Mouse (Mus musculus) heart, adult 18-20 months (tissue): Measurements from ENCODE around the gene Ppif. TPM values are rescaled to one million over a fixed set of nuclear protein-coding genes. Genes with fewer than 3 reads are reported as not detected.

Source experiments
- DNase-seq, 2 experiments: peaks; one replicate each; pipeline ENCODE4 v3.0.0; 2021 to 2022; ENCODE audit warnings: mixed read lengths in 1 of 2
- long read RNA-seq, 2 experiments: library from polyadenylated mRNA; stranded (forward); transcript quantifications; one replicate each; pipeline ENCODE4 v2.0.0; 2021
- total RNA-seq, 2 experiments: library from RNA; stranded (reverse); gene quantifications; 2 replicates each; pipeline ENCODE4 v1.2.3; 2021

The Ppif gene
- total RNA-seq: 100 to 1,000 TPM; 287 to 306 TPM
- long read RNA-seq, experiment 1, transcript Ppif-201 (6 exons, 1,549 nt): major isoform, 431 of 474 reads
- long read RNA-seq, experiment 1, partial matches to known transcripts: 17 of 474 reads
- long read RNA-seq, experiment 1, other reads (novel, unspliced or antisense): 26 of 474 reads
- long read RNA-seq, experiment 2, transcript Ppif-201 (6 exons, 1,549 nt): major isoform, 196 of 232 reads
- long read RNA-seq, experiment 2, partial matches to known transcripts: 26 of 232 reads
- long read RNA-seq, experiment 2, other reads (novel, unspliced or antisense): 10 of 232 reads

GRCm38 (mm10) chr14:25693888-25694568 is at the start of gene Ppif:
Gene Ppif, plus strand, starts transcription at chr14:25694154.
- peak; percentile 95 to 97 for DNase-seq

DNA sequence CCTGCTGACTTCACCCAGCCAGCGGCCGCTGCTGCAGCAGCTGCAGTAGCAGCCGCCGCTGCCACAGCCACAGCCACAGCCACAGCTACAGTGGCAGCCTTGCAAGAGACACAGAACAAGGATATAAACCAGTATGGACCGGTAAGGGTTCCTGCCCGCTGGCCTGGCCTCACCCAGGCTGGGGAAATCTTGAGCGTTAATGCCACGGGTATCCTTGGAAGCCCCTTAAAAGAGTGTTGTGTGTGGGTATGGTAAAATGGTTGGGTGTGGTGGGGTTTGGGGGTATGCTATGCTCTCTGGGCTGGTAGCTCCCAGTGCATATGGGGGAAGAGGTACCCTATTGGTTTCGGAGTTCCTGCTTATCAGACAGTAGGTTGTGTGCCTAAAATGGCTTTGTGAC is 48.2 kb upstream of the Ppif start:
- DNase-seq: peak in 1 of 2 experiments; percentile 32

DNA sequence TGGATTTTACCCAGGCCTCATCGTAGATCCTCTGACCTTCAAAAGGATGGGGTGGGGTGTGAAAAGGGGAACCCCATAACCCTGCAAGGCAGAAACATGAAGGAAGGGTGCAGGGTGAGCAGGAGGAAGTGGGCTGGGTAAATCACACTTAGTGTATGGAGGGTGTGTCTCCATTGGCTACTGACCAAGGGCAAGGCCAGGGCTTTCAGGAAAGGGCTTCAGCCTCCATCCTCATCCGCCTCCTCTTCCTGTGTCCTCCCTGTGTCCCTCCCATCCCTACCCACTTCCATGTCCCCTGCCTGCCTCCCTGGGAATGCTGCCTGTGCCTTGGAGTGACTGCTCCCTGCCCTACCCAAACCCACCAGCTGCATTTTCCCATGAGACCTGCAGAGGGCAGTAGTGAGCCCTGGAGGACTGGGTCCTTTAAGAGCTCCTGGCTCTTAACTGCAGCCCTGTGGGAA is 47.8 kb upstream of the Ppif start:
- DNase-seq: peak; percentile 86 to 88

- DNase-seq: no peak
Observed at GRCm38 (mm10) chr14:25651131-25651530, 42.8 kb upstream of the Ppif start.

DNA sequence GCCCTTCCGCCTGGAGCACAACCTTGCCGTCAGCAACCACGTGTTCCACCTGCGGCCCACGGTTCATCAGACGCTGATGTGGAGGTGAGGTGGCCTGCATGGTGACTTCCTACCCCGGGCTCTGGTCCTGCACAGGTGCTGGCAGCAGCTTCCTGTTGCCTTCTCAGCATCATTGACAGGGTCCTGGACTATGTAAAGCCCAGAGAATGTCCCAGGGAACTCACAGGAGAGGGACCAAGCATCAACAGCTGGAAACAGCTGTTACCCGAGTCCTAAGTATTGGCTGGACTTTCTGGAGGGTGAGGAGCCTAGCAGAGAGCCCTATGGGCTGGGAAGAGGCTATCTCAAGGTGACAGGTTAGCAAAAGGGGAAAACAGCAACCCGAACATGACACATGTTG is 42.0 kb upstream of the Ppif start:
- no peak for DNase-seq

GRCm38 (mm10) chr14:25654401-25655197 is 39.4 kb upstream of the Ppif start:
- no peak for DNase-seq

DNA sequence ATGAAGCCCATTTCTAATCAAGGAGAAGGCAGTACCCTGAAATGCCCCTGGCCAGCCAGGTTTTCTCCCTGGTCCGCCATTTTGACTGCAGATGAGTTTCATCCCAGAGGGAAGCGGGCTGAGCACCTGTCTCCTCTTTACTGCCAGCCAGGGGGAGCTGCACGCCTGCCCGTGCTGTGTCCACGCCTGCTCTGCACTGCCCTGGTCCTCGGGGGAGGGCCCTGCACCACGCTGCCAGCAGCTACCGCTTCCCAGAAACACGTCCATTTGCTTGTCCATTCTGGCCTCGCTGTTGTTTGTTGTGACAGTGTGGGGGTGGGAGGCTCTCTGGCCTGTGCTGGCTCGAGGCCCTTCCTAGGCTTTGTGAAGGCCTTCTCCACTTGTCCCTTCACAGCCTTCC is 33.3 kb upstream of the Ppif start:
- peak; percentile 51 to 71 for DNase-seq

DNA sequence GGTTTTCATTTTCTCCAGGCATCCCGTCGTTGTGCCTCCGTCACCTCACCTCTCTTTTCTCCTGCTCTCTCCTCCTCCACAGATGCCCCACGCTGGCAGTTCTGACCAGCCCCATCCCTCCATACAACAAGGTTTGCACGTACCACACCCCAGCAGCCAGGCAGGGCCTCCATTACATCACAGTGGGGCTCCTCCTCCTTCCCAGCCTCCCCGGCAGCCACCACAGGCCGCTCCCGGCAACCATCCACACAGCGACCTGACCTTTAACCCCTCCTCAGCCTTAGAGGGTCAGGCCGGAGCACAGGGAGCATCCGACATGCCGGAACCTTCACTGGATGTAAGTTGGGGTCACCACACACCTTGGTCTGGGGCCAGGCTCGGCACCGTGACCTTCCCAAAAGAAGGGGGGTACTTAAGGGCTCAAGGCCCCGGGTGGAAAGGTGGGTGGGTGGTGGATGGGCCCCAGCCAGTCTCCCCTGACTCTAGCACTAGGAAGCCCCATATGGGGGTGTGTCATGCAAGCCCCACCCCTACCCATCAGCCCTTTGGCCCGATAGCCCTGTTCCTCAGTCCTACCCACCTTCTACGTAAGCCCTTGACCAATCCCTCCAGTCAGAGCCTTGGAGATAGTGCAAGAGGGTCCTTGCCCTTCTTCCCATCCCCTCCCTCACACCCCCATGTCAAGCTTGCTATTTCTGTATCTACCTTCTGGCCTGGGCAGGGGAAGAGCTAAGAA is 32.6 kb upstream of the Ppif start:
- DNase-seq: no peak

GRCm38 (mm10) chr14:25663649-25664309 is 30.2 kb upstream of the Ppif start:
- DNase-seq: no peak

DNA sequence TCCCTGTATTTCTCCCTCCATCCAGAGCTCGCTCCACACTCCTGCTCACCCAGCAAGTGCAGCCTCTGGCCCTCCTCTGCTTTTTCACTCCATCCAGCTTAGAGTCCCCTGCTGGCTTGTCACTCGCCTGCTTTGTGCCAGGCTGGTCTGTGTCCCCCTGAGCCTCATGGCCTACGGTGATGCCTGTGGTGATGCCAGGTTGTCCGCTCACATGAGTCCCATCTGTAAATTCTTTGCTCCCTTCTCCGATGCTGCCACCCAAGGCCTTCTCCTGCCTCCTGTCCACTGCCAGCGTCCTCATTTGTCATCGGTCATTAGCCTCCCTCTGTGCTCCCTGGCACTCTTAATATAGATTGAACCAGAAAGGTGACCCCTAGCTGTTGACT is 29.7 kb upstream of the Ppif start:
- DNase-seq: peak; percentile 40 to 49

GRCm38 (mm10) chr14:25665314-25665970 is 28.5 kb upstream of the Ppif start:
- peak in 1 of 2 experiments; percentile 44 for DNase-seq

DNA sequence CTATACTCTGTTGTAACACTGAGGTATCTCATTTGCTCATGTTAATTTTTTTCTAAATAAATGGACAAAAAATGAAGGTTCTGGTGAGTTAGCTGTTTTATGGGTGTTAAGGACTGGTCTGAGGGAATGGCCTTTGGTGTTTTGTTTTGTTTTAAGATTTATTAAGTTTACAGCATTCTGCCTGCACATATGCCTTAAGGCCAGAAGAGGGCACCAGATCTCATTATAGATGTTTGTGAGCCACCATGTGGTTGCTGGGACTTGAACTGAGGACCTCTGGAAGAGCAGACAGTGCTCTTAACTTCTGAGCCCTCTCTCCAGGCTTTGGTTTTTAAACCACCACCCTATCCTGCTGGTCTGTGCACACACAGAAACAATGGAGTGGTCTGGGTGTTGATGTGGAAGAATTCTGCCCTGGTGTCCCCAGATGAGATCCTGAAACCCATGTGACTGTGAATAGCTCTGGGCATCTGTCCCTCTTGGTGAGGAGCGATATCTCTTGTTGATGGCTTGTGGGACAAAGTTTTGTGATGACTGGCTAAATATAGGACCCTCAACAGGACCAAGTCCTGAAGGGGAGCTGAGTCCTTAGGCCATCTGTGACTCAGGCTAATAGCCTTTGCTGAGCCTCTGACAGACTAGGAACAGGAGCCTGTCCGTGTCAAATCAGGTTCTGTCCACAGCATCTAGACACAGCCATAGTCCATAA is 27.1 kb upstream of the Ppif start:
- DNase-seq: peak; percentile 69 to 74

DNA sequence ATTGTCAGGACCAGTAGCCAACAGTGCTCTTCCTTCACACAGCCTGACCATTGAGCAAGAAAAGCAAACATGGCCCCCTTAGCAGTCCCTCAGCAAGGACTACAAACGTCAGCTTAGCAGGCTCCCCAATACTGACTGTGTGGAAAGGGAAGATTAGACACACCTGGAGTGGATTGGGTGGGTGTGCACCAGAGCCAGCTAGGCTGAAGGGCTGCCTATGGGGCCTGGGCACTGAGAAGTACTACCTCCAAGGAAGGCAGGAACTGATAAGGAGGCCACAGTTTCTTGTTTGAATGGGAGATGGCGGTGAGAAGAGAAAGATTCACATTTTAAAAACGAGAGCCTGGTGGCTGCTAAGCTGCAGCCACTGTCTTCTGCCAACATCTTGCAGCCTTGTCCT is 26.4 kb upstream of the Ppif start:
- DNase-seq: no peak

DNA sequence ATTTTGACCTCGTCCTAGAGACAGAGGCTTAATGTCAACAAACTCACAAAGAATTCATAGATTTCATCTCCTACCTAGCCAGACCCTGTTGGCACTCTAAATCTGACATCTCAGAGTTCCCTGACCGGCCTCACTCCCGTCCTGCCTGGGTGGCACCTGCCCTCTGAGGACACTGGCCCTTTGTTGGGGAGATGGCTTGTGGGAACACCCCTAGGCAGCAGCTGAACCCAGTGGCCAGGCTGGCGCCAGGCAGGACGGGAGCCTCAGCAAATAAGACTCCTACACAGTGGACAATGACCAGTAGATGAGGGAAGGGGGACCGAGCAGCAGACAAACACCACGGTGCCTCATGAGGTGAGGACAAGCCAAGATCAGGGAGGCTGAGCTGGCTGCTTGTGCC is 14.3 kb upstream of the Ppif start:
- no peak for DNase-seq

GRCm38 (mm10) chr14:25682020-25682419 is 11.9 kb upstream of the Ppif start:
- DNase-seq: no peak

DNA sequence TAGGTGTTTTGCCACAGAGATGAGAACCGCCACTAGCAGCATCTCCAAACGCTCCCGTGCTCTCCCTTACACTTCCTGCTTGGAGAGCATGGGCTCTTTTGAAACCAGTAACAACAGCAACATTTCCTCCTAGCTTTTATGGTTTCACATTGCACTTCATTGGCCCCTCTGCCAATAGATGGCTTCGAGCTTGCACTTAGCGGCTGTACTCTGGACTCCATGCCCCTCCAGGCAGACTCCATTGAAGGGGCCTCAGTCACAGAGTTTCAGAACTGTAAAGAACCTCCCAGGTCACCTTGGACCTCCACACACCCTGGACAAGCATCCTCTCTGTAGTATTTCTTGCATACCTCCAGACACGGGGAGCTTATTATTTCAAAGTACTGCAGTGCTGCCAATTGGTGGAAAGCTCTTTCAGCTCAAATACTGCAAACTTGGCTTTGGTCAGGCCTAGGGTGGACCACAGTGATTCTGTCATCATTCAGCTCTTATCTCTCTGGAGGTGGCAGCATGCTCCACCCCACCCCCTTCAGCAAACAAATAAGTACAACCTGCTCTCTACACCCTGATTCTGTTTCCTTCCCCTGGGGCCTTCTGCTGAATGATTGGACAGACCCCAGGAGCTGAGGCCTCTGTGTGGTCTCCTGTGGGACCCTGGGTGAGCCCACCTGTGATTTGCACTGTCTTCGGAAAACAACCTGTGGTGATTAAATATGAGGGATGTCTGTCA is 7.6 kb upstream of the Ppif start:
- DNase-seq: peak in 1 of 2 experiments; percentile 43

DNA sequence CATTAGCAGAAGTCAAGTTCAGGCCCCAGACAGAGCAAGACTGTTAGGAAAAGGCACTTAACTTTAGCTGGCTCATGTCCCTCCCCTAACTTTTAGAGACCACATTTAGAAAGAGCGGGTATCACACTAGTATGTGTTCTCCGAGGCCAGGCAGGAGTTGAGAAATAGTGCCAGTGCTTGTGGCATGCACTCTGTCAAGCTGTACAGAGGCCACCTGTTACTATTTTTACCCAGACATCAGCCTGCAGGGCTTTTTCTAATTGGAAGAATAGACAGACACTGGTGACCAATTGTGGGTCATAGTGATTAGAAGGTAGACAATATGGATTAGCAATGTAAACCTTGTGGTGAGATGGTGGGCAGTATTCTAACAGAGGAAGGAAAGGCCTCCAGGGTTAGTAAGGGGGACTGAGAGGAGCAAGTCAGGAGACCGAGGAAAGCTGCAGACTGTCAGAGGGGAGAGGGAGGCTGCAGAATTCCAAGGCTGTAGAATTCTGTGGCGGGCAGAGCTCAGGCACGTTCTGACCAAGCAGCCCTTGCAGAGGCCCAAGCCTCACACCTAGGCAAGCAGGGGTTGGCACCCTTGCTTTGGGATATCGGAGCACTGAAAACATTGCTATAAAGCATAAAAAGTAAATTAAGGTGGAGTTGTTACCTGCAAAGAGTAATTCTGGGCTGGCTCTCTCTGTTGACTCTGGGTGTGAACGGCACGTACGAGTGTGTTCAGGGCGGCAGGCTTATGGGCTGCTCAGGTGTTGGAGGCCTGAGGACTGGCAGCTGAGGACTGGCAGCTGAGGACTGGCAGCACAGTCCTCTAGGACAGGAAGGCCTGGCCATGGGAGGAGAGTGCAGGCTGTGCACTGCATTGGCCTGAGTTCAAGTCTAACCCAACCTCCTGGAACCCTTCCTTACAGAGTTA is 6.7 kb upstream of the Ppif start:
- peak; percentile 35 to 68 for DNase-seq

GRCm38 (mm10) chr14:25693271-25693887 is 575 bp upstream of the Ppif start:
- no peak for DNase-seq
